Mouse (Mus musculus): ENCODE measurements around the gene Uqcc1.
"Not testable (repeated sequence)": the region's sequence is repeated elsewhere in the genome, so short reads cannot be mapped to it uniquely, and the experiment has no call there.

Gene Uqcc1

GRCm38 (mm10) chr2:155862573-155863300 is 67.4 kb downstream of the Uqcc1 start:
- DNase-seq (ENCODE audit: extremely low read depth, low read depth) = no peak

GRCm38 (mm10) chr2:155861581-155861980 is 68.5 kb downstream of the Uqcc1 start:
- no peak for DNase-seq (ENCODE audit: extremely low read depth, low read depth)

- DNase-seq (ENCODE audit: extremely low read depth, low read depth) = no peak
Observed at GRCm38 (mm10) chr2:155860102-155860501, 70.0 kb downstream of the Uqcc1 start.

GRCm38 (mm10) chr2:155852536-155852935 is 77.6 kb downstream of the Uqcc1 start:
- DNase-seq (ENCODE audit: extremely low read depth, low read depth) = no peak

GRCm38 (mm10) chr2:155850120-155850519 is 80.0 kb downstream of the Uqcc1 start:
- no peak for DNase-seq (ENCODE audit: extremely low read depth, low read depth)

- DNase-seq (ENCODE audit: extremely low read depth, low read depth) = no peak
Observed at GRCm38 (mm10) chr2:155849464-155849863, 80.6 kb downstream of the Uqcc1 start.

GRCm38 (mm10) chr2:155848291-155848690 is 81.8 kb downstream of the Uqcc1 start:
- DNase-seq (ENCODE audit: extremely low read depth, low read depth) = peak; percentile 47

GRCm38 (mm10) chr2:155846930-155847329 is 83.2 kb downstream of the Uqcc1 start:
- DNase-seq (ENCODE audit: extremely low read depth, low read depth) = no peak

GRCm38 (mm10) chr2:155838961-155839360 is 91.1 kb downstream of the Uqcc1 start:
- no peak for DNase-seq (ENCODE audit: extremely low read depth, low read depth)

GRCm38 (mm10) chr2:155837961-155838360 is 92.1 kb downstream of the Uqcc1 start:
- no peak for DNase-seq (ENCODE audit: extremely low read depth, low read depth)

GRCm38 (mm10) chr2:155834732-155835131 is 95.4 kb downstream of the Uqcc1 start, which contains the start of gene Fam83c:
Fam83c (minus strand) TSS chr2:155834854.
- DNase-seq (ENCODE audit: extremely low read depth, low read depth) = no peak

GRCm38 (mm10) chr2:155832087-155832486 is 98.0 kb downstream of the Uqcc1 start:
- DNase-seq (ENCODE audit: extremely low read depth, low read depth) = not testable (repeated sequence)

GRCm38 (mm10) chr2:155831302-155831701 is 98.8 kb downstream of the Uqcc1 start:
- no peak for DNase-seq (ENCODE audit: extremely low read depth, low read depth)

GRCm38 (mm10) chr2:155830841-155831240 is 99.3 kb downstream of the Uqcc1 start:
- no peak for DNase-seq (ENCODE audit: extremely low read depth, low read depth)

- peak; percentile 85 for DNase-seq (ENCODE audit: extremely low read depth, low read depth)
Observed at GRCm38 (mm10) chr2:155826630-155827424, 103.3 kb downstream of the Uqcc1 start, which contains the start of gene Eif6. Eif6 (minus strand) TSS chr2:155826925.

- peak; percentile 24 for DNase-seq (ENCODE audit: extremely low read depth, low read depth)
Observed at GRCm38 (mm10) chr2:155825904-155826629, 104.0 kb downstream of the Uqcc1 start.

GRCm38 (mm10) chr2:155823722-155824121 is 106.4 kb downstream of the Uqcc1 start:
- DNase-seq (ENCODE audit: extremely low read depth, low read depth) = no peak

GRCm38 (mm10) chr2:155820779-155821178 is 109.3 kb downstream of the Uqcc1 start:
- DNase-seq (ENCODE audit: extremely low read depth, low read depth) = no peak

- no peak for DNase-seq (ENCODE audit: extremely low read depth, low read depth)
Observed at GRCm38 (mm10) chr2:155819449-155820251, 110.5 kb downstream of the Uqcc1 start.

GRCm38 (mm10) chr2:155819392-155819448 is 110.9 kb downstream of the Uqcc1 start, which contains the start of gene BC029722:
BC029722 (minus strand) TSS chr2:155819426.
- DNase-seq (ENCODE audit: extremely low read depth, low read depth) = no peak

GRCm38 (mm10) chr2:155818596-155819391 is 111.3 kb downstream of the Uqcc1 start:
- DNase-seq (ENCODE audit: extremely low read depth, low read depth) = peak; percentile 85

Data from MEL-GATA-1-ER (cell line).